Mouse (Mus musculus) thymus, postnatal 25 days (tissue): ENCODE results near the gene Chchd6.

Experiments used
- DNase-seq: peaks from one replicate; pipeline ENCODE4 v3.0.0; 2022

Gene Chchd6

GRCm38 (mm10) chr6:89499961-89500360 lies 95.5 kb downstream of the Chchd6 start:
- no peak for DNase-seq

- no peak for DNase-seq
These were observed 96.5 kb downstream of the Chchd6 start for GRCm38 (mm10) chr6:89498764-89499516.

DNA sequence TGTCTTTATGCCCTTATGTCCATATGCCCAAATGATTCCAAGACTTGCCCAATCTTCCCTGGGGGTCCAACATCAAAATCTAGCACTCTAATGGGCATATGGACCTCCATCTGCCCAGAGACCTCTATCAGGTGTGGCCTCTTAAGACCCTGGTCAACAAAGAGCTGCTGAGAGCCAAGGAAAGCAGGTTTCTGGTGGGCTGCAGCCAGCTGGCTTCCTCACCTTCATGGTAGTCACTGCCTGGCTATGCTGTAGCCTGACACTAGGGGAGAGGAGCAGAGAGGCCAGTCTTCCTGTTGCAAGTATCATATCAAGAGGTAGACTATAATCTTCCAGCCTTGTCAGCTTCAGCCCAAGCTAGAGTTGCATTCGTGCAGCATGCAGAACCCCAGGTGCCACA lies 98.5 kb downstream of the Chchd6 start:
- no peak for DNase-seq

GRCm38 (mm10) chr6:89492368-89492767 lies 103.1 kb downstream of the Chchd6 start:
- DNase-seq = no peak

GRCm38 (mm10) chr6:89490369-89490768 lies 105.1 kb downstream of the Chchd6 start:
- DNase-seq = no peak

DNA sequence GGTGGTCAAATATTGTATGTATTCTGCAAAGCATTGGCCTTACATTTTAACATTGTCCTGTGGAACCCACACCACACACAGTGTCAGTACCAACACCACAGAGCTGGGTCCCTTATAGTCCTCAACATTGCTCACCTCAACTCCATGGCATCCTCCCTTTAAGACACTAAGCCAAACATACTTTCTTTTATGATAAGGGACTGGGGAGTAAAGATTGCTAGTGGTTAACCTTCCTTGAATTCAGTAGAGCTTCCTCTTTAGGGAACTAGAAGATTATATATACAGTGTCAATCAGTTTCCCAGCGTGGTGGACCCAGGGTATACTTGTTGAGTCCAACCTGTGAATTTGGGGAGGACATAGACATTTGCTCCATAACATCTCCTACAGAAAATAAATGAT lies 105.9 kb downstream of the Chchd6 start:
- no peak for DNase-seq

DNA sequence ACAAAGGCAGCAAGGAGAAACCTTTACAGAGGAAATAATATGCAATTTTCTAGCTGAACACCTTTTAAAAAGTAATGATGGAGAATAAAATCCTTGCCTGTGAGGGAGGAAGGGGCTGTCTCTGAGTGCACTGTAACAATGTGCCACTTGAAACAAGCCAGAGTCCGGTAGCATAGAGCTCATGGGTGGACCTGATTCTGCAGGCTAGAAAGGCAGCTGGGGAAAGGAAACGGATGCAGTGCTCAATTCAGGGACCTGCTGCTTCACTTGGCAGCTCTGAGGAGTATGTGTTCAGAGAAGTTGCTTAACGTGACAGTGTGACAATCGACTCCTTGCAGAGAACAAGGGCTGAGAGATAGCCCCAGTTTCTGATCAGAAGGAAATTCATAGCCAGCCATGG lies 109.4 kb downstream of the Chchd6 start:
- no peak for DNase-seq

GRCm38 (mm10) chr6:89481192-89481591 lies 114.3 kb downstream of the Chchd6 start:
- no peak for DNase-seq

GRCm38 (mm10) chr6:89467908-89468307 lies 127.5 kb downstream of the Chchd6 start:
- DNase-seq = no peak

GRCm38 (mm10) chr6:89467290-89467689 lies 128.2 kb downstream of the Chchd6 start:
- no peak for DNase-seq

GRCm38 (mm10) chr6:89466875-89467274 lies 128.6 kb downstream of the Chchd6 start:
- DNase-seq = no peak

DNA sequence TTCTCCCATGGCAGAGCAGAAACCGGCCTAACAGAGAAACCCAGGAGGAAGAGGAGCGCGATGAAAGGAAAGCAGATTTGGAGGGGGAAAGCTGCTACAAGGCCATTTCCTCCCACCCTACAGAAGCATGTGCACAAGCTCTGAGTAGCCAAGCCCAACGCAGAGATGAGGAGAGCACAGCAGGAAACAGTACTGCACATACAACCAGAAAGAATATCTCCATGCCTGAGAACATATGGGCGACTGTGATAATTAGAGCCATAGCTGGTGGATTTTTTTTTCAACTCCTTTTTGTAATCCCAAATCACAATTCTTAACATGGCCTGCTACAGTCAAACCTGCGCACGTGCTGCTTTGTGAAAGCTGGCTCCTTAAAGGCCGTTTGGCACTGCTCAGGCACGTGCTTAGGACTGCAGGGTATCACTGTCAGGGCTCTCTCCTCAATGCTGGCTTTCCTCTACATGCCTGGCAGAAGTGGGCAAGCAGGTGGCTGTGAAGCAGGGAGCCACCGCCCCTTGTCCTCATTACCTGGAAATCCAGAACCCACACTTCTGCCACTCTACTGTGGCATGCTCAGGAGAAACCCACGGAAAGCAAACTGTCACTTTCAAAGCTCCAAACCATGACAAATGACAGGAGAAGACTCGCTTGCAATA lies 129.3 kb downstream of the Chchd6 start:
- no peak for DNase-seq

GRCm38 (mm10) chr6:89462223-89462760 lies 133.2 kb downstream of the Chchd6 start:
- DNase-seq = no peak

- DNase-seq = no peak
These were observed 133.9 kb downstream of the Chchd6 start for GRCm38 (mm10) chr6:89461250-89462222.

DNA sequence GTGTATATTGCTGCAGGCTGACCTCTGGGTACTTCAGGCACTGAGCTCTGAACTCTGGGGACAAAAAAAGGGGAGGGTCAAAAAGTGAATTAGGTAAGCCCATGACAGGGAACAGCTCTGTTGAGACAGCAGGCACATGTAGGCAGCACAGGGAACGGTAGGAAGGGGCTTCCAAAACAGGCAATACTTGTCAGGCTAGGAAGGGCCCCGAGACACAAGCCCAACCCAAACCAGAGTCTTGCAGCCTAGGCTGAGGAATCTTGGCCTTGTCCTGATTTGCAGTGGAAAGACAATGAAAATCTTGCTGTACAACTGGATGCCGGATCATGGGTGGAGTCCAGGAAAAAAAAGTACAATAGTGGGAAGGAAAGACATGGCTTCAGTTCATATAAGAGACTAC lies 135.8 kb downstream of the Chchd6 start:
- DNase-seq = no peak

- DNase-seq = no peak
These were observed 137.9 kb downstream of the Chchd6 start for GRCm38 (mm10) chr6:89457601-89458000.

DNA sequence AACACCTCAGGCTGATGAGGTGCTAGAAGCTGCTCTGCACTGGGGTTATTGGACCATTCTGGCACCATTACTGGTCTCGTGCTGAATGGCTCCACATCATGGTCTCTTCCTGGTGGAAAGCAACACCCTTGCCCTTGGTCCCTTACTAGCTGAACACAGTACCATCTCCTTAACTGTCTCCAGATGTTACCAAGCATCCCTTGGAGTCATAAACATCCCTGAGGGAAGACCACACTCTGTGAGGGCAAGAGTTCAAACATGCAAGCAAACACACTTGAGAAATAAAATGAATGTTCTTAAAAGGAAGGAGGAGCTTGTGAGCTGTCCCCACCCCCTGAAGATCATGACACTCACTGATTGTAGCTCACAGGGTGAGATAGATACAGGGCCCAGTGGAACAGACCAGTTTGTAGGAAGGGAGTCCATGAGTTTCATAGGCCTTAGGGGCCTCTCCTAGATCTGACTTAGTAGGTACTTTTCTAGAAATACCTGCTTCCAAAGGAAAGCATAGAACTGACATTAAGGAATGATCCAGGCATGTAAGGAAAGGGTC lies 139.0 kb downstream of the Chchd6 start:
- no peak for DNase-seq

- DNase-seq = no peak
These were observed 139.9 kb downstream of the Chchd6 start for GRCm38 (mm10) chr6:89455523-89456000.

- DNase-seq = no peak
These were observed 141.0 kb downstream of the Chchd6 start for GRCm38 (mm10) chr6:89454437-89454836.

GRCm38 (mm10) chr6:89452976-89453674 lies 142.3 kb downstream of the Chchd6 start:
- no peak for DNase-seq

GRCm38 (mm10) chr6:89452356-89452755 lies 143.1 kb downstream of the Chchd6 start:
- DNase-seq = no peak

- DNase-seq = no peak
These were observed 146.7 kb downstream of the Chchd6 start for GRCm38 (mm10) chr6:89448736-89449135.
